Mouse (Mus musculus) spleen, adult 2 months (tissue): ENCODE data around the gene Rgs8. TPM values are rescaled to one million over a fixed set of nuclear protein-coding genes. Genes with fewer than 3 reads are reported as not detected.

Experiments used
- DNase-seq, 2 experiments: peaks; one replicate each; pipeline versions ENCODE4 v3.0.0 to v3.0.0-alpha.2; 2012 to 2021; ENCODE audit warnings: low spot score in 2 of 2, low read depth in 1 of 2
- H3K27ac ChIP-seq: fragments of 200-500 bp; 2 replicates; pipeline ENCODE4 v1.5.1; 2012; ENCODE audit warnings: low read length, inconsistent platforms; ENCODE audit not compliant: insufficient read depth
- H3K27me3 ChIP-seq: fragments of 200-500 bp; 2 replicates; pipeline ENCODE4 v1.6.1; 2012; ENCODE audit warnings: mild to moderate bottlenecking, moderate library complexity, low read length, inconsistent platforms; ENCODE audit not compliant: control insufficient read depth, insufficient read depth
- H3K36me3 ChIP-seq: fragments of 200-500 bp; 2 replicates; pipeline ENCODE4 v1.6.1; 2012; ENCODE audit warnings: mild to moderate bottlenecking, low read length, inconsistent platforms; ENCODE audit not compliant: control insufficient read depth, insufficient read depth
- H3K4me1 ChIP-seq: fragments of 200-500 bp; 2 replicates; pipeline ENCODE4 v1.6.1; 2011; ENCODE audit warnings: inconsistent platforms; ENCODE audit not compliant: control insufficient read depth, insufficient read depth, insufficient read length
- H3K4me3 ChIP-seq: fragments of 200-500 bp; 2 replicates; pipeline ENCODE4 v1.5.1; 2011; ENCODE audit warnings: mild to moderate bottlenecking, inconsistent platforms; ENCODE audit not compliant: insufficient read depth, insufficient read length; ENCODE audit errors: extremely low read depth
- CTCF ChIP-seq: fragments of 200-500 bp; IDR thresholded peaks from 2 replicates; pipeline ENCODE4 v1.5.1; 2011; ENCODE audit warnings: mild to moderate bottlenecking, inconsistent platforms; ENCODE audit not compliant: insufficient read depth, insufficient read length, insufficient replicate concordance; ENCODE audit errors: extremely low read depth
- POLR2A ChIP-seq: fragments of 200-500 bp; IDR thresholded peaks from 2 replicates; pipeline ENCODE4 v1.6.1; 2011; ENCODE audit warnings: low read depth, low read length, inconsistent platforms
- WGBS: fragments of 180-500 bp; shearing (Covaris S2); methylation state at CpG from one replicate; pipeline ENCODE4 v1.1.7; 2018; 5-methylcytosine and 5-hydroxymethylcytosine counted together
- polyA plus RNA-seq: library from polyadenylated mRNA; depleted of rRNA; stranded (reverse); fragments of >200 nt; gene quantifications from 2 replicates; pipeline ENCODE4 v1.2.3, GENCODE M21; 2012; rRNA removed

Gene Rgs8
- polyA plus RNA-seq = 0.02 TPM in 2 replicates

DNA sequence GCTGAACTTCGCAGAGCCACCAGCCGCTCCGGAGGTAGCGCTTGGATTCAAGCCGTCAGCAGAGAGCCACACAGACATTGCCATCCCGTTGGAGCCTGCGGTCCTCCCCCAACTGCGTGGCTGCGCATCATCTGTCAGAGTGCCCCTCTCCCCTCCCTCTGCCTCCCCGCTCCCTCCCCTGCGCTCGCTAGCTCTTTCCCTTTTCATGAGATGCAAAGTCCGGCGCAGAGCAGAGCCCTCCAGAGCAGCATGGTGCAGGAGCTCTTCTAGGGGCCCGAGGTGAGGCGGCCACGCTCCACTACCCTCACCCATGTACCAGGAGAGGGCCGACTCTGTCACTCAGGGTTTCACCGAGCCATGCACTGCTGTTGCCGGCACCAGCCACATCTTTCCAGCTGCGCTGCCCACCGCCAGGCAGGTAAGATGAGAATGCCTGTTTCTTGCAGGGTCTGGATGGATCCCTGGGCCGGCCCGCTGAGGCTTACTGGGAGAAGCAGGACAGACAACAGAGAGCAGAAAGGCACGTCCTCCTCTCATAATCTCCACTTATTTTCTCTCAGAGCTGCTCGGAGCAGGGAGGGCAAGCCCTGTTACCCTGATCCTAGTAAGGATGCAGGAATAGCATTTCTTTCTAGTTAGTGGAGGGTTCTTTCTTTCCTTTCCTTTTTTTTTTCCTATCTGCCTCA is at the start of gene Rgs8:
TSS of gene Rgs8 (plus strand) at position 88 of the 686 bp plus-strand sequence.
- WGBS = 38% methylated on average over 26 of the region's 26 CpGs

DNA sequence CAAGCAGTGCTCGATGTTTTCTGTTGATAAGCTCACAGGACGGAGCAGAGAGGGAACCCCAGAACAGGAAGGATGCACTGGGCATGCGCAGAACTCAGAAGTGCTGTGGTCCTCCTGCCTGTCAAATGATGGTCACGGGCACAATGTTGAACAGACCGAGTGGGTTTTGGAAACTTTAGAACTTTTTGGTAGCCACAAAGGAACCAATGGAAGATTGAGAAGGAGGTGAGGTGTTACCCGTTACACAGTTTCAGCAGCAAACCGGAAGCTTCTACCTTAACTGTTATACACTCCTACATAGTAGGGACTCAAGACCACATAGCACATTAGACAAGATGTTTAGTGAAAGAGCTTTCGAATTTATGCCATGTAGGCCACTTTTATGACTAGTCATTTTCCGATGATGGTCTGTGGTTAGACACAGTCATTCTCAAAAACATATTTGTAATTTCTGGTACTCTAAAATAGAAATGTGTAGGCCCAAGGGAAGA is 35.4 kb upstream of the Rgs8 start:
- no peaks in the 10 kb centered on the region for H3K4me1 ChIP-seq
- peak; percentile 18 to 27 for DNase-seq
- 27% methylated on average over 9 of the region's 9 CpGs for WGBS
- H3K27me3 ChIP-seq = no peaks in the 10 kb centered on the region
- TF ChIP-seq POLR2A = no peak
- TF ChIP-seq CTCF = no peak
- no peaks in the 10 kb centered on the region for H3K36me3 ChIP-seq
- H3K27ac ChIP-seq = no peak overlapping the region
- no peak overlapping the region for H3K4me3 ChIP-seq

More for the DNA sequence above, at the start of gene Rgs8:
- Histone ChIP-seq H3K4me1 (no peaks in the 10 kb centered on the region), H3K27ac (no peak within 1 kb of the TSS), H3K36me3 (no peaks in the 10 kb centered on the region), H3K27me3 (no peaks in the 10 kb centered on the region), H3K4me3 (no peak within 1 kb of the TSS)
- no peak for DNase-seq
- TF ChIP-seq POLR2A (no peak), CTCF (no peak)

DNA sequence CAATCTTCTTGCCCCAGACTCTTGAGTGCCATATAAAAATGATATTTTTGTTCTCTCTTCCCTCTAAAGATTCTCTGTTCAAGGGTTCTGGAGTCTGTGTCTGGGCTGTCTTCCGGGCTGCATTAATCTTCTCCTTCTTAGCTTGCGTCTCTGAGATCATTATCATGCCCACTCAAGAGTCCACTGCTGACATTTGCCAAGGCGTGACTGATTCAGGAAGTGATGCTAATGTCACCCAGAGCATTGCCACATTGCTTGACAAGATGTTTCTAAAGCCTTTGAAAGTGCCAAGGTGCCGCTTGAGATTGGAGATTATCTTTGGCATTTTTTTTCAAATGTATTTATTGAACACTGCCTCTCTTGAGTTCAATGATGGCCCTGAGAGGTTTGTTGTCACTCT is 29.8 kb upstream of the Rgs8 start:
- H3K4me1 ChIP-seq = no peaks in the 10 kb centered on the region
- no peak for TF ChIP-seq CTCF
- TF ChIP-seq POLR2A = no peak
- no peaks in the 10 kb centered on the region for H3K36me3 ChIP-seq
- no peaks in the 10 kb centered on the region for H3K27me3 ChIP-seq
- H3K4me3 ChIP-seq = no peak overlapping the region
- 75% methylated on average over 4 of the region's 4 CpGs for WGBS
- no peak for DNase-seq
- H3K27ac ChIP-seq = no peak overlapping the region

- 34% methylated on average over 6 of the region's 6 CpGs for WGBS
- Histone ChIP-seq H3K4me3 (no peak overlapping the region), H3K27ac (no peak overlapping the region), H3K27me3 (no peaks in the 10 kb centered on the region), H3K4me1 (no peaks in the 10 kb centered on the region), H3K36me3 (no peaks in the 10 kb centered on the region)
- peak in 1 of 2 experiments; percentile 4 for DNase-seq
- TF ChIP-seq POLR2A (no peak), CTCF (no peak)
Measured at GRCm38 (mm10) chr1:153632686-153633085, 20.1 kb upstream of the Rgs8 start.

DNA sequence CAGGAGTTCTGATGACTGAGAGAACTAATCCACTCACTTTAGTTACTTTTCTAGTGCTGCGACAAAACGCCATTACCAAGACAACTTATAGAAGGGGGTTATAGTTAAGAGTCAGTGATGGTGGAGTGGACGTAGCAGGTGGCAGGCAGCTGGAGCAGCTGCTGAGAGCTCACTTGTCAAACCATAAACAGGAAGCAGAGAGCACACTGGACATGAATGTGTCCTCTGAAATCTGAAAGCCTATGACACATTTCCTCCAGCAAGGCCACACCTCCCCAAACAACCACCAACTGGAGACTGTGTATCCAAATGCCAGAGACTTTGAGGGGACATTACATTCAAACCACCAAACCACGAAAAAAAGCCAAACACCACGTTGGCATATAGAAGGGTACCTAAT is 17.8 kb upstream of the Rgs8 start:
- Histone ChIP-seq H3K27me3 (no peaks in the 10 kb centered on the region), H3K4me1 (no peaks in the 10 kb centered on the region), H3K36me3 (no peaks in the 10 kb centered on the region), H3K4me3 (no peak overlapping the region), H3K27ac (no peak overlapping the region)
- WGBS = 38% methylated on average over 5 of the region's 5 CpGs
- TF ChIP-seq CTCF (no peak), POLR2A (no peak)
- no peak for DNase-seq

DNA sequence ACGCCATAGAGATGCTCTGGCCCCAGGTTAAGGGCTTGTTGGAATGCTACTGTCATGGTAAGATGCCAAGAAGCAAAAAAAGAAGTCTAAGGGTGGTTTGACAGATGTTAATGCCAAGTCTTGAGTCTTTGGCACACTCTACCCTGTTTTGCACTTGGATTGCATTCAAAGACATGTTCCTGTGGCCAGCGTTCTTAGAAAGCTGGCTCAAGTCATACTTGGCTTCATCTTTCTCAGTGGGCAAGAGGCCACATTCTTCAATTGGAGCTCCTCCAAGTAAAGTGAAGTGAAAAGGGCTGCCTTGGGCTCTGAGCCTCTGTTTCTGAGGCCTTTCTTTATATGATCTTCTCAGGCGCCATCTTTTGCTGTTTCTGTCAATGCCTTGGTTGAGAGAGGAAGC is 17.3 kb upstream of the Rgs8 start:
- Histone ChIP-seq H3K4me1 (no peaks in the 10 kb centered on the region), H3K27ac (no peak overlapping the region), H3K27me3 (no peaks in the 10 kb centered on the region), H3K36me3 (no peaks in the 10 kb centered on the region), H3K4me3 (no peak overlapping the region)
- no peak for DNase-seq
- TF ChIP-seq CTCF = no peak
- TF ChIP-seq POLR2A = no peak
- WGBS = 84% methylated on average over 3 of the region's 3 CpGs

DNA sequence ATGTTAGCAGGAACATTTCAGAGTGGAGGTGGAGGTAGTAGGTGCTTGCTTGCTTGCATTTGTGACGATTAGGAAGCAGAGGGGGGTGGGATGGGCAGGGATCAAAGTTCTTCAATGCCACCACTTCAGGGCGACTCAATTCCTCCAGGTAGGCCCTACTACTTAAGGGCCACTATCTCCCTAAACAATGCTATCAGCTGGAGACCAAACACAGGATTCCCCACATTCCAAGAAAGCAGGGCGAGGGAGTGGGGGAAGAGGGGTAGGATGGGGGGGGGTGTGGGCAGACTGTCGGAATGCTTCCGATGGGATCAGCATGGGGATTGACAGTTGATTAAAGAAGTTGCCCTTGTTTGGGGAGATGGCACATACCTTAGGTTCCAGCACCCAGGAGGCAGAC is 16.0 kb upstream of the Rgs8 start:
- Histone ChIP-seq H3K27me3 (no peaks in the 10 kb centered on the region), H3K36me3 (no peaks in the 10 kb centered on the region), H3K27ac (no peak overlapping the region), H3K4me1 (no peaks in the 10 kb centered on the region), H3K4me3 (no peak overlapping the region)
- TF ChIP-seq CTCF (no peak), POLR2A (no peak)
- no peak for DNase-seq
- WGBS = 93% methylated on average over 5 of the region's 5 CpGs
